Mouse (Mus musculus) frontal cortex, postnatal 25 days (tissue): ENCODE measurements around the gene Slc30a10.

ENCODE experiments used
- DNase-seq, 2 experiments: peaks; one replicate each; pipeline ENCODE4 v3.0.0; 2022; ENCODE audit warnings: low spot score in 2 of 2

Slc30a10 gene

DNA sequence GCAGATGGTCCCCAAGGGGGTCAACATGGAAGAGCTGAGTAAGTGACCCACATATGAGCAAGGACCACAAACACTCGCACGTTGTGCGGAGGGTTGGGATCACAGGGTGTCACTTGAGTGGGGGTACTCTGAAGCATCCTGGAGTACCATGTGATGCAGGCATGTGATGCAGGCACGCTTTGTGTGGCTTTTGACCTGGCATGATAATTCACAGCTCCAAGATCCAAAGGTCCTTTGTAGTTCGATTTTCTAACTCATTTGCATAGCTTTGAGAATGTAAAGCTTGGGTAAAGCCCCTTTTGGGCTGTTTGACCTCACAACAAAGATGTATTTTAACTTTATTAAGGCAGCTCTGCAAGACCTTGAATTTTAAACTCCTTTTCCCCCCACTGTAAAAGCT lies 8.2 kb downstream of the Slc30a10 start:
- DNase-seq, result no peak

DNA sequence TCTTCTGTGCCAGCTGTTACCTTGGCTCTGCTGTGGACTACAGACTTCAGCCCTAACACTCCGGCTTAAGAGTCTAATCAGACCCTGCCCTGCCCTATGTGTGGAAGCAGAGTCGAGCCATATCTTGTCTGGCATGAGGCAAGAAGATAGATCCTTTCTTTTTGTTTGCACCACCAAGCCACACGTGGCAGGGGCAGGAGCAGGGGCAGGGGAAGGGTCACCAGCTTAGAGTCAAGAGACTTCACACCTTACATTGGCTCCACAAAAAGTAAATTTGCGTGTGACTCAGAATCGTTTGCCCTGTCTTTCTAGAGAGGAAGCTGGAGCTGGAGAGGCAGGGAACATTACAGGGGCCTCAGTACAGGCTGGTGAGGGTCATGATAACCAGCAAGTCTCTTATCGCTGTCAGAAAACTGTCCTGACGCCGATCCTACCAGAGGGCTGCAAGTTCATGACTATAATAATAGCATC lies 14.9 kb downstream of the Slc30a10 start:
- DNase-seq, result no peak

DNA sequence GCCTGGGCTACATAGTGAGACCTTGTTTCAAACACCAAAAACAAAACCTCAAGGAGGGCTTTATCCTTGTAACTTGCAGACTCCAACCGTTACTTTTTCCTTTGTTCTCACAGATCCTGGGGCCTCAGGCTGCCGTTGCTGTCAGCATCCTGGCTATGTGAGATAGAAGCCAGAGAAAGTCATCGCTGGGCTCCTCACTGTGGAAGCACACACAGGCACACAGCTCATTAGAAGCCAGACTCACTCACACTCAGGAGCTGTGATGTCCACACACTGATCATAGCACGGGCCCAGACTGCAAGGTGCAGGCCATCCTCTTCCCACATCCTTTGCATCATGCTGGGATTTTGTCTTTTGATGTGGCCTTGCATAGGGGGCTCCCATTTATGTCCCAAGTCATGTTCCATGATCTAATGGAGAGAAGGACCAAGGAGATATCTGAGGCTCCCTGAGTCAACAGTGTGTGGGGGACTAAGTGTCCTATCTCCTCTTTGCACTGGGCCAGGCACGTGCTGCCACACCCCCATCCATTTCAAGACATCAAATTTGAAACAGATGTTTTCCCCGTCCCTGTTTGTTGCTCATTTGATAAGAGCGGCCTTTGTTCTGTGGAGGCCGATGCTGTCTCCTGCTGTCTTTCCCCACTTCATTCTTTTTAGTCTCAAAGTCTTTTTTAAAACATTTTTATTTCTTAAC lies 17.5 kb downstream of the Slc30a10 start:
- DNase-seq, result no peak

DNA sequence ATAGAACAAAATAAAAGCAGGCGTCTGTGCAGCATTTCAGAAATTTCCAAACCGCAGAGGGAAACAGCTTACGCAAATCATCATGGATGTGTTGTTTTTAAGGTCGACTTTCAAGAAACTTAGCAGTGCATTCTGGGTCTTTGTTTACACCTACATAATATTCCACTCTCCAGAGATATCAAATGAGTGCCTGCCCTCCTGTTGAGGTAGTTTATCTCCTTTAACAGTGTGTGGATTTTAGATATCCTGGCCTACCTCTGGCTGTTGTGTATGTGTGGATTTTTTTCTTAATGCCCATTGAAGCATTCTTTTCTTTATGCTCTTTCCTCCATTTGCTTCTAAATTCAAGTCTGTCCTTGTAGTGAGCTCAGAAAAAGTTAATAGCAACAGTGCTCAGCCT lies 18.1 kb downstream of the Slc30a10 start:
- no peak for DNase-seq

DNA sequence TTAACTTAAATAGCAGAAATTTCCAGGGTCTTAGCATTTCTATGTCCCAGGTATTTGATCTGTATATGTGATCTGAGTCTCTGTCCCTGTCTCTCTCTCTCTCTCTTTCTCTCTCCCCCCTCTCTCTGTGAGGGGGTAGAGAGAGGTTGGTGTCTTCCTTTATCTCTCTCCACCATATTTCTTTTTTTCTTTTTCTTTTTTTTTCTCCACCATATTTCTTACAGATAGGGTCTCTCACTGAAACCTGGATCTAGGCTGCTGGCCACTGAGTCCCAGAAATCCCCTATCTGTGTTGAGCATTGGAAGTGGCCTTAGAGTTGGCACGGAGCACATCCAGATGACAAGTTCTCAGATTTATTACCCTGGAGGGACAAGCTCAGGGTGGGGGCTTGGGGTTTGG lies 18.8 kb downstream of the Slc30a10 start:
- no peak for DNase-seq

DNA sequence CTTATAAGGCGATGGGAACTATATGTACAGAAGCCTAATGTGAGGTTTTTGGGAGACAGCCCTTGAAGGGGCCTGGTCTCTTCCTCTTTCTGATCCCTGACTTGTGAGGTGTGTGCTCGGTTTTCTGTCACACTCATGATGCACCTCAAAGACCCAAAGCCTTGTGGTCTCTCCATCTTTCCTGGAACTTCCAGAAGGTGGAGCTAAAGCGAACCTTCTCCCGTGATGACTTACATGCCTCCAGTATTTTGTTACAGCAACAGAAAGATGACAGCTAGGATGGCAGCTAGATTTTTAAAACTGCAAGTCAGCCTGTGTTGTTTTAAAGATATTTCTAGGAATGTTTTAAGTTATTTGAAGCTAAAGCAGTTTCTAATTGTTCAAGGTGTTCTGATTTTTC lies 25.2 kb downstream of the Slc30a10 start:
- DNase-seq, result no peak

DNA sequence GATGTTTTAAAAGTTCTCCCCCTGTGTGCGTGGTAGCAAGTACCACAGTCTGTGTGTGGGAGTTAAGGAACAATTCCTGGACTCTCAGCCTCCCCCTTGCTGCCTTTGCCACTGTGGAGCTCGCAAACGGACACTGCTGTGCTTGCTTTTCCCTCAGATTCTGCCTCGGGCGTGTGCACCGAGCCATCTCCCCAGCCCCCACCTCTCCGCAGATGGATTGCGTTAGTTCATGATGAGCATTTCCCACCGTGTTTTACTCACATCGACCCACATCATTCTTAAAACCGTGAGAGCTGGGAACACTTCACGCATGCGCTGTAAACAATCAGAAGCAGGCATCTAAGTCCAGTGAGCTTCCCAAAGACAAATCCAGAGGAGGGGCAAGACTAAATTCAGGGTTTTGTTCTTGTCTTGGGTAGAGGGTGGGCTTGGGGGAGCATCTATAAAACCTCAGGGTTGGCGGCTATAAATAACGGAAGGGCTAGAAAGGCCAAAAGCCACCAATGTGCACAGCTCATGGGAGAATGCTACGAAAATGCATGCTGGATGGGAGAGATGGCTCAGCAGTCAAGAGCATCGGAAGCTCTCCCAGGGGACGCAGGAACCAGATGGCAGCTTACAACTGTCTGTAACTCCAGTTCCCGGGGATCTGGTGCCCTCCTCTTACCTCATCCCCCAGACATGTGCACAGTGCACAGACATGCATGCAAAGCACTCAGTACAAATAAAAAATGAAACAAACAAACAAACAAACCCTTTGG lies 27.5 kb downstream of the Slc30a10 start:
- DNase-seq, result peak; percentile 6 to 27

DNA sequence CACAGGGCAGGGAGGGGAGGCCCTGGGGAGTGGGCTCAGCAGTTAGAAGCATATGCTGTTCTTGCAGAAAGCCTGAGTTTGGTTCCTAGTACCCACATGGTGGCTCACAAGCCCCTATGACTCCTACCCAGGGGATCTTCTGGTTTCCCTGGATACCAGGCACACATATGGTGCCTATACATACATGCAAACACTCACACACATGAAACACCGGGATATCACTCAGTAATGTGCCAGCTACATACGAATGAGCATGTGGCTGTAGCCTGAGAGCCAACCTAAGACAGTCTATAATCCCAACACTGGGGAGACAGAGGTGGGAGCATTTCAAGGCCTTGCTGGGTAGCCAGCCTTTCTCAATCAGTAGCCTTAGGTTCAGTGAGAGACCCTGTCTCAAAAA lies 28.1 kb downstream of the Slc30a10 start:
- DNase-seq, result no peak

DNA sequence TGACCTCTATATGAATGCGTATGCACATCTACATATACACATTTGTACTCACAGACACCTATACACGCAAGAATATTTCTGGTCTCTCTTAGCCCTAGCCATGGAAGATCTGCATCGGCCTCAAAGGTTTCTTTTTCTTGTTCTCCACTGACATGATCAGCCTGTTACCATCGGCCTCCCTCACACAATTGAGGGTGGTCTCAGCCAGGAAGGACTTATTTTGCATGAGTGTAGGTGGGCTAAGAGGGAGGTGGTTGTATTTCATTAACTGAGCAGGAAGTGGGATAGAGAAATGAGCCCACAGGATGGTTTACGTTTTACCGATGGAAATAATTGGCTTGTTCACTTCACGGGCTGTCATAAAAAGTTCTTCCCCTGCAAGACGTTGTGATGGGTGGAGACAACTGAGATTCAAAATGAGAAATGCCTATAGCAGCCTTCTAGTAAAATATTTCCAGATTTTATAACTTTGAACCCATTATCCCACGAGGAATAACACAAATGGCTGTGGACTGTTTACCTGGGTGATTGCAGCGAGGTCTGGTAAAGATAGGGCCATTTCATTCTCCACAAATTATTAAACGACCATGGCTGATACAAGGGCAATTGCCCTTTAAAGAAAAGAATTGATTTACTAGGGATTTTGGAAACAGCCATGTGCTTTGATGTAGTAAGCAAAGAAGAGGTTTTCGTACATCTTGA lies 28.9 kb downstream of the Slc30a10 start:
- DNase-seq, result no peak

DNA sequence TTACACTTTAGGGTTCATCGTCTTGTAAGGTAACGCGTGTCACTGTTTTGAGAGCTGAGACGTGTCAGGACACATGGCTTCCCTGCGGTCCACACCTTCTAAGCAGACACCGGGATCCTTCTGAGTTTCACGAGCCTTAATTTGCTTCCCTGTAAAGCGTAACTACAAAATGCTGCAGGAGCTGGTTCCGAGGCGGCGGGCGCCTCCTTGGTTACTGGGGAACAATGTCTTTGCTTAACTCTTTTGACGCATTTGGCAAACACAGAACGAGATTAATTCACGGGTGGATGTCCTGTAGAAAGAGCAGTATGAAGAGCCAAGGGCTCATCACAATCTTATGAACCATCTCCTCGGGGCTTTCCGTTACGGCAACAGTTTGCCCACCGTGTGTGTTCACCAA lies 29.6 kb downstream of the Slc30a10 start:
- DNase-seq, result no peak

DNA sequence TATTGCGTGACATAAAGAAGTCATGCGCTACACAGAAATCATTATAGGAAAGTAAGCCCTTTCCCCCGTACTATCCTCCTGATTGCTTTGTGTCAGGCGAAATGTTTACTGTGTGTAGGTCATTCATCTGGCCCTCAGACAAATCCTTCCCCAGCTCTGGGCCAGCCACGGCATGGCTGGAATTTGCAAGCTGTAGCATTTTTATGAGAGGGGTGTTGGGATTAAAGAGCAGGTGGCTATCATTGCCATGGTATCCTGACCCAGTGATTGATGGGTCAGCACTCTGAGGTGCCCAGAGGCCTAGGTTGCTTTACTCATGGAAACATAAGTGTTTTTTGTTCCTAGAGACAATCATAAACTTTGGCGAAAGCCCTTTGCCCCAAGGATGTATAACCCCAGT lies 35.2 kb downstream of the Slc30a10 start:
- DNase-seq, result no peak

DNA sequence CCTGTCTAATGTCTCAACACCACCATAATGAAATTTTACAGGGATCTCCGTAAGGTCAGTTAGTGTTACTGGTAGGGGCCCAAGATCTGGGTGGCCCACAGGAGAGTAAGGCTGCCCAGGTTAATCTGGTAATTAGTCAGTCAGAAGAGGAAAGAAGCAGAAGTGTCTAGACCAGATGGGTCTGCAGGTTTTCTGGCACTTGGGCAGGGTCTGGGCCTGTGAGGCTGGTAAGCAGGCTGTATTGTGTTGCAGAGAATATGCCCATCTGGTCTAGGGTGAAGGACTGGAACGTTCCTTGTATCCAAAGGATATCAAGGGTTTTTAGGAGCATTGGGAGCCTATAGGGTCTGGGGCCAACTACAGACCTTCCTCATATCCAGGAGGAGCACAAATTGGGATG lies 36.0 kb downstream of the Slc30a10 start:
- no peak for DNase-seq

DNA sequence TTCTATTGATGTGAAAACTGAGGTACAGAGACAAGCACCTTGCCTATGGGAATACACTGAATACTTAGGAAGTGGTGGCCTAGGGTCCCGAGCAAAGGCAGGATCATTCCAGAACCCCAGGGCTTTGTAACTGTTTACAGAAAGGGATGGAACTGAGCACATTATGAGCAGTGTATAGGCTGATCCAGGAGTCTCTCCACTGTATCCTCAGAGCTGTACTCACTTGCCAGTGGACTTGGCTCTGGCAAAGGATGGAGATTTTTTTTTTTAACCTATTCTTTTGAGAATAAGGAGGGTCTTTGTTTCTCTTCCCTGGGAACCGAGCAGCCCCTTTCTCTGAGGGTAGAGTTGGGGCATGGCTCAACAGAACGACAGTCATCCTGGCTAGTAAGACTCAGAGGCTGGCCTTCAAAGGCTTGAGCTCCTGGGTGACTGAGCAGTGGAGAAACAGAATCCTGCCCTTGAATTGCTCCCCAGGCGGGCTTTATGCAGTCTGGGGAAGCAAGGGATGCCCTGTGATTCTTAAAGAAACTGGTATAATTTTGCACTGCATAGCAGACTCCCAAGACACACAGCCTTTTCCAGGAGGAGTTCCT lies 38.9 kb downstream of the Slc30a10 start:
- DNase-seq, result no peak

DNA sequence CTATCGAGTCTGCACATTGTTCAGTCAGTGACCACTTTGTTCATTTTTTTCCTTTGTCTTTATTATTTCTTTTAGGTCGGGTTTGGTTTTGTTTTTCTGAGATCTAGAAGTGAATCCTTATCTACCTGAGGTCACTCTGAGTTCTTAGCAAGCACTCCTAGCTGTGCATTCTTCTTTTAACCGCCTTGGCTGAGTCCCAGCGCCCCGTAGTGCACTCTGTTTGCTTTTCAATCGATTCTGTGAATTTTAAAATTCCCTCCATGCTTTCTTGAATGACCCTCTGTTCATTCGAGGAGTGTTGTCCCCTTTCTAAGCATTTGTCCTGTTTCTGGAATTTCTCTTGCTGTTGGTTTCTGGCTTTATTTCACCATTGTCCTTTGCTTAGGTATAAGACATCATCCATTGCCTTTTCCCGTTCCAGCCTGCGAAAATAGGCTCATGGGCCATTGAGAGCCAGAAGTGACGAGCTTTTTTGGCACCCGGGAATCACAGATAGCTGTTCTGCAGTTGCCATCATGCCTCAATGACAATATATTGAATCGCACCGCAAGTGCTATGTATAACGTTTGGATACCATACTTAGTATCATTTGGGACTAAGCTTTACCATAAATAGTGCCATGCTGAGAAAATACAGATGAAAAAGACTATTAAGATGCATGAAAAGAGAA lies 42.3 kb downstream of the Slc30a10 start:
- no peak for DNase-seq

DNA sequence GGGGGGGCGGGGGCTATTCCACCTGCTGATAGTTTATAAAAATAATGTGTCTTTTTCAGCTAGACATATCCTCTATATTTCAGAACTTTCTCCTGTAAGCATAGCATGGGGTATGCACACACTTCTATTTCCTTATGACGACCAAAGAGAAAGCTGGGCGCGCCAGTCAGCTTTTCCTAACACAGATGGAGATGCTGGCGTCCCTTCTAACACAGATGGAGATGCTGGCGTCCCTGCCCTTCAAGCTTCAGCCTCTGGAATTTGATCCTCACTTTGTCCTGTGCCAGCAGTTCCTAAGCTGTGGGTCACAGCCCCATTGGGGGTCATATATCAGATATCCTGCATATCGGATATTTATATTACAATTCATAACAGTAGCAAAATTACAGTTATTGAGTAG lies 46.0 kb downstream of the Slc30a10 start:
- DNase-seq, result no peak

DNA sequence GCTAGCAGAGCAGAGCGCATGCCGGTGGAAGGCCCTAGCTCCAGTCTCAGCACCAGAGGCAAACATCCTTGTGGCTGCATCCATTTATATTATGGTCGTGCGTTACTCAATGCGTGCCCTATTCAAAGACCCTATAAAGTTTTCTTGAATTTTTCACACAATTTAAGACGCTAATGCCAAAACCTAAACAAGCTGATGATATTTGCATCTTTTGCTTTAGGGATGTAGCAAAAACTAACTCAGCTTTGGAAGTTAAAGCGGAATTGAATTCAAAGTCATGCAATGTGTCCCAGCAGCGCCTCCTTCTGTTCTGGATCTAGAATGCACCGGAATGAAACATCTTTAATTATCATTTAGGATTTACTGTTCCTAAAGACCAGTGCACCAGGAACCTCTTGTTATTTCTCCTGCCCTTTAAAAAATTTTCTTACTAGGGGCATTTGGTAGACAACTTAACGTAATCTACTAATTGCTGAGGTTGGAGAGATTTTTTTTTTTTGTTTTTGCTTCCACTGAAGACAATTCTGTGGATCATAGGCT lies 47.2 kb downstream of the Slc30a10 start:
- DNase-seq, result peak; percentile 28 to 42

DNA sequence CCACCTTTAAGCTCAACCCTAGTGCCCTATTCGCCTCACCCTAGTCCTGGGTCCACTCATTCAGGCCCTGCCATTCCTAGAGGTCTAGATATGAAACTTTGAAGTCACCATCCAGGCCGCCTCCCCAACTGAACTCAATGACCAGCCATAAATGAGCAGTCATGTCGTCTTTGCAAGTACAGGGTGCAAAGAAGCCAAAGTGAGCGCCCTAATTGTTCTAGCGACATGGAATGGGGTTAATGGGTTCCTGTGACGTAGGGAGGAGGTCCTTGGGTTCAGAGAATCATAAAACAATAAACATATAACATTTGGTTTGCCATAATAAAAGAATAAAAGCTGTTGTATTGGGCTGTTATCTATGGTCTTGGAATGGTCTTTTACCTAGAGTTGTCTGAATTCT lies 47.9 kb downstream of the Slc30a10 start:
- DNase-seq, result no peak

DNA sequence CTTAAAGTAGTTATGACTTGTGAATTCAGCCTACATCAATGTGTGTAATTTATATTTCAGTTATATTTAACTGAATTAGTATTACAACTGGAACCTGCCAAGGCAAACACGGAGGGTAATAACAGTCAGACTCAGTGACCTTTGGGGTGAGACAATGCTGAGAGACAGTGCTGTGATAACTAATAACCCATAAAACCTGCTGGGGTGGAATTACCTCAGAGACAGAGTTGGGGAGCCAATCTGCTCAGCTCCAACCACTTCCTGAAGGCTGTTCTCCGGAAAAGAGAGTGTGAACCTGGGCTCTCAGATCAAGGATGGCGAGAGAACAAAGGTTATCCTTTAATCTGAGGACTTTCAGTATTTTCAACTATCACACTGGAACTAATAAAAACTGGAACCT lies 54.4 kb downstream of the Slc30a10 start:
- no peak for DNase-seq

DNA sequence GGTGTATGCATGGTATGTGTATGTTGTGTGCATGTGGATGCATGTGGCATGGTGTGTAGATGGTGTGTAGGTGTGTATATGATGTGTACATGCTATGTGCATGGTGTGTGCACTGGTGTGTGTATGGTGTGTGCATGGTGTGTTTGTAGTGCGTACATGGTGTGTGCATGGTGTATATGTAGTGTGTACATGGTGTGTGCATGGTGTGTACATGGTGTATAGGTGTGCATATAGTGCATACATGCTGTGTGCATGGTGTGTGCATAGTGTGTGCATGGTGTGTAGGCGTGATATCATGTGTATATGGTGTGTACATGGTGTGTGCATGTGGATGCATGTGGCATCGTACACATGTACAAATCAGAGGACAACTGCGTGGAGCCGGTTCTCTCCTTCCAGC lies 56.7 kb downstream of the Slc30a10 start:
- DNase-seq, result no peak

DNA sequence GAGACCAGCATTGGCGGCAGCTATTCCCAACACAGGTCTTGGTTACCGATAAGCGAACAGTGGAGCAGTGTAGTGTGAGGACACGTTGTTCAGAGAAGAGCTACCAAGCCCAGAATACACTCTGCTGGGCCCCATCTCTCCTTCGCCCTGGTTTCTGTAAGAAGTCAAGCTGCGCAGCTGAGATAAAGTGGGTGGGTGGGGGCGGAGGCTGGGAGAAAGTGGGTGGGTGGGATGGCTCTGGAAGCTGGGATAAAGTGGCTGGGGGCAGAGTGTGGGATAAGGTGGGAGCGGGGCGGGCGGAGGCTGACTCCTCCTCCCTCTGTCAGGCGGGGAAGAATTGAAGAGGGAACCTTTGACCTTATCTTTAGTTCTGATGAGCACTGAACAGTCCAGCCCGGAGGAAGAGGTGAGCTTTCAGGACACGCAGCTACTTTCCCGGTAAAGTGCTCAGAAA lies 60.9 kb downstream of the Slc30a10 start:
- DNase-seq, result no peak

DNA sequence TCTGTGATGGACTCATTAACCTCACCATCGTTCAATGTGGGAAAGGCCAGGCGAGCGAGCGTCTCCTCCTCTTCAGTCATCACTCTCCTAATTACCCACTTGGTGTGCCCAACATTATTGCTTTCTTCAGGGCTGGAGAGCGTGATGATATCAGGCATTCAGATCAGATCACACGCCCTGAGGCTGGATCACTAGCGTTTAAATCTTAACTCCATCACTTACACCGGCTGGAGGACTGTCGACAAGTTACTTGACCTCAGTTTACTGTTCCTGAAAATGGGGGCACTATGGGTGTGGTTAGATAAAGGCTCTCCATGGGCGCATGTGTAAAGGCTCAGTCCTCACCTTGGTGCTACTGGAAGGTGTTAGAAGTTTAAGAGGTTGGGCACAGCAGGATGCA lies 61.4 kb downstream of the Slc30a10 start:
- no peak for DNase-seq
